Mouse (Mus musculus) ES-Bruce4 (cell line): ENCODE results near the gene Zfp791. TPM values are rescaled to one million over a fixed set of nuclear protein-coding genes. Genes with fewer than 3 reads are reported as not detected.

Experiments used
- H3K27ac ChIP-seq: 2 replicates; pipeline ENCODE4 v1.5.1; 2012; ENCODE audit warnings: low read length, inconsistent platforms; ENCODE audit not compliant: insufficient read depth
- H3K27me3 ChIP-seq: 2 replicates; pipeline ENCODE4 v1.6.1; 2012; ENCODE audit warnings: mild to moderate bottlenecking, low read length, inconsistent platforms; ENCODE audit not compliant: control insufficient read depth, poor library complexity, insufficient read depth, severe bottlenecking
- H3K36me3 ChIP-seq: 2 replicates; pipeline ENCODE4 v1.6.1; 2012; ENCODE audit warnings: inconsistent platforms, mild to moderate bottlenecking, low read length, moderate library complexity; ENCODE audit not compliant: control insufficient read depth, poor library complexity, insufficient read depth, severe bottlenecking
- H3K4me1 ChIP-seq: one replicate; pipeline ENCODE4 v1.8.1; 2011; ENCODE audit warnings: low read length; ENCODE audit not compliant: control insufficient read depth, insufficient read depth
- H3K4me3 ChIP-seq: 2 replicates; pipeline ENCODE4 v1.5.1; 2011; ENCODE audit warnings: low read depth, mild to moderate bottlenecking, low read length
- H3K9ac ChIP-seq: 2 replicates; pipeline ENCODE4 v1.6.1; 2012; ENCODE audit warnings: low read depth, mild to moderate bottlenecking, inconsistent platforms; ENCODE audit not compliant: poor library complexity, severe bottlenecking
- H3K9me3 ChIP-seq: replicated peaks from 2 replicates; pipeline ENCODE4 v1.6.1; 2012; ENCODE audit warnings: mild to moderate bottlenecking, low read length, inconsistent platforms; ENCODE audit not compliant: control insufficient read depth, poor library complexity, insufficient read depth, severe bottlenecking
- CTCF ChIP-seq: IDR thresholded peaks from one replicate; pipeline ENCODE4 v1.8.1; 2011; ENCODE audit warnings: low read depth, low read length
- EP300 ChIP-seq: IDR thresholded peaks from 2 replicates; pipeline ENCODE4 v1.6.1; 2011; ENCODE audit warnings: low read depth, low read length; ENCODE audit not compliant: insufficient read depth
- POLR2A ChIP-seq: IDR thresholded peaks from one replicate; pipeline ENCODE4 v1.8.1; 2011; ENCODE audit warnings: low read length; ENCODE audit not compliant: insufficient read depth
- polyA plus RNA-seq: library from polyadenylated mRNA; stranded (reverse); fragments of >200 nt; gene quantifications from 2 replicates; pipeline ENCODE4 v1.2.4, GENCODE M21; 2011; ENCODE audit warnings: low read depth; ENCODE audit not compliant: missing spikeins, insufficient read depth, insufficient read length

The Zfp791 gene
- polyA plus RNA-seq, 1 experiment, result 2.0 TPM

DNA sequence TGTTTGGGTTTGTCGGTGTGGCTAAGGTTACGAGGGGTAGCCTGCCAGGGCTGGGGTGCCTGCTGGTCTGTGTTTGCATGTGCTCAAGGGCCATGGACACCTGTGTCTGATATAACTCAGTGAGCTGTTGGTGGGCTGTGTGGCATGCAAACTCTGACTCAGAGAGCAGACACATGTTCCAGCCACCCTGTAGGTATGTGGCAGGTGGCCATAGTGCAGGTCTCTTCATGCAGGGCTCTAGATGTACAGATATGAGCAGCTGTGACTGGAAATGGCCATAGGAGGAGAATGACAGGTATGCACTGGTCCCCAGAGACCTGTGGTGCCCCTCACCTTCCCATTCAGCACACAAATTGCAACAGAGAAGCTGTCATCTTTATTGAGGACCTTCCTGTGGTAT is 55.7 kb downstream of the Zfp791 start:
- H3K27me3 ChIP-seq, result no peaks in the 10 kb centered on the region
- H3K9me3 ChIP-seq, result no peaks in the 10 kb centered on the region
- no peak overlapping the region for H3K27ac ChIP-seq
- H3K4me3 ChIP-seq, result no peak overlapping the region
- H3K4me1 ChIP-seq, result no peaks in the 10 kb centered on the region
- H3K9ac ChIP-seq, result no peak overlapping the region
- peaks cover 13% of the 10 kb centered on the region; the same call in 1 of the 2 replicates for H3K36me3 ChIP-seq
- TF ChIP-seq CTCF, result no peak
- no peak for TF ChIP-seq POLR2A
- TF ChIP-seq EP300, result no peak

DNA sequence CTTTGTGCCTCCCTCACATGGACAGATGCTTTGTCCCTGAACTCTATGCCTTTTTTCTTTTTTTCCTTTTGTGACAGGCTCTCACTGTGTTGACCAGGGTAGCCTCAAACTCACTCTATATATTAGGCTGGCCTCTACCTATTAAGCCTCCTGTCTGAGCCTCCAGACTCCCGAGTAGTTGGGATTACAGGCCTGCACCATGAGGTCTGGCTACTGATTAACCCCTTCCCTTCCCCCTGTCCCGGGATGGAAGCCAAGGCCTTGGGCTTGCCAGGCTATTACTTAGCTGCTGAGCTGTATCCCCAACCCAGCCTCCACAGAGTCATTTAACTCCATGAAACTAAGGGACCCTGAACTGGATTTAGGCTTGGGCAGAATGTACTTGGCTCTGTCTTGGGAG is 57.7 kb downstream of the Zfp791 start:
- Histone ChIP-seq H3K27ac (no peak overlapping the region), H3K4me3 (no peak overlapping the region), H3K4me1 (peaks cover 3% of the 10 kb centered on the region), H3K9ac (no peak overlapping the region), H3K9me3 (no peaks in the 10 kb centered on the region), H3K27me3 (no peaks in the 10 kb centered on the region), H3K36me3 (peaks cover 13% of the 10 kb centered on the region; the same call in 1 of the 2 replicates)
- TF ChIP-seq EP300 (no peak), CTCF (no peak), POLR2A (no peak)

DNA sequence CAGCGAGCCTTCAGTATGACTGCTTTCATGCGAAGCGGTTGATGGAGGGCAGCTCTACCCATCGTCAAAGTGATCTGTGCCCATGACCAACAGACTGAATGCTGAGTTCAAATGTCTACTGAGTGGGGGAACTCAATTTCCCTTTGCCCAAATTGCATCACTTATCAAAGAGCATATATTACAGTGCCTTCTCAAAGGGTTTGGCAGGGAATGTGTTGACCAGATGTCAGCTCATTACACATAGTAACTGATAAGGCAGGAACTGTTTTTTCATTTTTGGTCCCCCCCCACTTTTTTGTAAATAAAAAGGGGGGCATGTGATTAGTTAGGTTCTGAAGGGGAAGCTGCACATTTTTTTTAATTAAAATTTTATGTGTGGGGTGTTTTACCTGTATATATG is 60.3 kb downstream of the Zfp791 start:
- Histone ChIP-seq H3K27ac (no peak overlapping the region), H3K4me1 (peaks cover 3% of the 10 kb centered on the region), H3K36me3 (peaks cover 15% of the 10 kb centered on the region; the same call in 1 of the 2 replicates), H3K9ac (no peak overlapping the region), H3K9me3 (no peaks in the 10 kb centered on the region), H3K4me3 (no peak overlapping the region), H3K27me3 (no peaks in the 10 kb centered on the region)
- no peak for TF ChIP-seq CTCF
- TF ChIP-seq EP300, result no peak
- no peak for TF ChIP-seq POLR2A

DNA sequence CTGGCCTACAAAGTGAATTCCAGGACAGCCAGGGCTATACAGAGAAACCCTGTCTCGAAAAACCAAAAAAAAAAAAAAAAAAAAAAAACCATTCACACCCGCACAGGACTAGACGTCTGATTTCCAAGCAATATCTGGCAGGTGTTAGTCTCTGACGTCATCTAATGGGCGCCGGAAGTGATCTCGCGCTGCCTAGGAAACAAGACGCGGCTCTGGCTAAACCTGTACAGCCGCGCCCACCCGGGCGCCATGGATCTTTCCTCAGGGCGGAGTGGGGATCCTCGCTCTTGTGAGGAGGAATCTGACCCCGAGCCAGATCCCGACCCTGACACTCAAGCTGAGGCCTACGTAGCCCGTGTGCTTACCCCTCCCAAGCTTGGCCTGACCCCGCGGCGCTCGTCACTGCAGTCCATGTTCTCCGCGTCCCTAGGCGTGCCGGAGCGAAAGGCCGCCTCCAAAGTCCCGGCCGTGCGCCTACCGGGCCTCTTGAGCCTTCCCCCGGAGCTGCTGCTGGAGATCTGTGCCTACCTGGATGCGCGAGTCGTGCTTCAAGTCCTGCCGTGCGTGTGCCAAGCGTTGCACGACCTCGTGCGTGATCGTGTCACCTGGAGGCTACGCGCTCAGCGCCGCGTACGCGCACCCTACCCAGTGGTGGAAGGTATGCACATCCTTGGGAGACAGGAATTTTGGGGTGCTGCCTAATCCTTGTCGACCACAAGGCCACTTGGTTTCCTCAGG is 62.8 kb downstream of the Zfp791 start, which contains the start of gene Fbxw9:
TSS of gene Fbxw9 (plus strand) at position 177 of the 738 bp plus-strand sequence.
- Histone ChIP-seq H3K27me3 (no peaks in the 10 kb centered on the region), H3K4me1 (peaks cover 3% of the 10 kb centered on the region), H3K27ac (peak within 1 kb of the TSS; percentile 76), H3K36me3 (peaks cover 24% of the 10 kb centered on the region), H3K9ac (peak within 1 kb of the TSS; percentile 45), H3K4me3 (peak within 1 kb of the TSS; percentile 84), H3K9me3 (no peaks in the 10 kb centered on the region)
- no peak for TF ChIP-seq EP300
- no peak for TF ChIP-seq POLR2A
- no peak for TF ChIP-seq CTCF

Other genes starting within 250 kb of the Zfp791 start
- gene Gcdh, start 229.2 kb downstream of the Zfp791 start, polyA plus RNA-seq, result 72.5 and 78.5 TPM in 2 replicates
- not detected in 2 replicates for gene Klf1, start 221.2 kb downstream of the Zfp791 start, polyA plus RNA-seq
- gene Dnase2a, start 214.5 kb downstream of the Zfp791 start, polyA plus RNA-seq, result 27.5 and 30.9 TPM in 2 replicates
- 0.73 and 1.5 TPM in 2 replicates for gene Mast1, start 185.7 kb downstream of the Zfp791 start, polyA plus RNA-seq
- 0.38 TPM in 1 of 2 replicates, not detected in the other for gene Rtbdn, start 176.1 kb downstream of the Zfp791 start, polyA plus RNA-seq
- gene Gm49661, start 153.7 kb downstream of the Zfp791 start, polyA plus RNA-seq, result 4.9 TPM in 1 of 2 replicates, not detected in the other
- 226 and 237 TPM in 2 replicates for gene Prdx2, start 153.5 kb downstream of the Zfp791 start, polyA plus RNA-seq
- gene Rnaseh2a, start 153.3 kb downstream of the Zfp791 start, polyA plus RNA-seq, result 79.2 and 88.1 TPM in 2 replicates
- 19.0 and 20.4 TPM in 2 replicates for gene Junb, start 144.4 kb downstream of the Zfp791 start, polyA plus RNA-seq
- gene Hook2, start 132.5 kb downstream of the Zfp791 start, polyA plus RNA-seq, result 41.5 and 41.8 TPM in 2 replicates
- gene Best2, start 108.6 kb downstream of the Zfp791 start, polyA plus RNA-seq, result 0.70 and 1.2 TPM in 2 replicates
- 170 and 171 TPM in 2 replicates for gene Asna1, start 97.8 kb downstream of the Zfp791 start, polyA plus RNA-seq
- gene Trir, start 96.3 kb downstream of the Zfp791 start, polyA plus RNA-seq, result 82.4 and 96.1 TPM in 2 replicates
- gene Tnpo2, start 86.2 kb downstream of the Zfp791 start, polyA plus RNA-seq, result 193 and 195 TPM in 2 replicates
- 25.1 and 26.3 TPM in 2 replicates for gene Fbxw9, start 63.0 kb downstream of the Zfp791 start, polyA plus RNA-seq
- not detected in 2 replicates for gene Gm5741, start 55.1 kb downstream of the Zfp791 start, polyA plus RNA-seq
- 43.3 and 47.0 TPM in 2 replicates for gene Dhps, start 51.3 kb downstream of the Zfp791 start, polyA plus RNA-seq
- 82.5 and 105 TPM in 2 replicates for gene Wdr83os, start 42.4 kb downstream of the Zfp791 start, polyA plus RNA-seq
- gene Wdr83, start 41.8 kb downstream of the Zfp791 start, polyA plus RNA-seq, result 16.5 and 16.8 TPM in 2 replicates
- gene Man2b1, start 39.8 kb downstream of the Zfp791 start, polyA plus RNA-seq, result 36.0 and 42.2 TPM in 2 replicates
- gene Cks1brt, start 28.8 kb upstream of the Zfp791 start, polyA plus RNA-seq, result 1.3 and 1.5 TPM in 2 replicates
- gene Olfr371, start 102.9 kb upstream of the Zfp791 start, polyA plus RNA-seq, result not detected in 2 replicates
- gene Orc6, start 176.5 kb upstream of the Zfp791 start, polyA plus RNA-seq, result 123 and 125 TPM in 2 replicates
- 132 and 146 TPM in 2 replicates for gene Vps35, start 176.7 kb upstream of the Zfp791 start, polyA plus RNA-seq